Mouse (Mus musculus): ENCODE measurements at regions not wholly inside any gene's neighbourhood (a gene's known extent, or its start where the extent isn't known, plus 50 kb on each side); places are given as distances from the start of the nearest gene placed in this dataset.

- no peak for DNase-seq
- no peak for TF ChIP-seq POLR2A (IDR thresholded peaks at IDR 0.05; ENCODE audit: low read depth, low read length)
- Histone ChIP-seq H3K27me3 (replicated peaks; ENCODE audit: control insufficient read depth, insufficient read depth, low read length) (no peaks in the 10 kb centered on the region), H3K36me3 (ENCODE audit: control insufficient read depth, insufficient read depth, low read length) (no peaks in the 10 kb centered on the region), H3K4me1 (ENCODE audit: control insufficient read depth, insufficient read depth, low read length) (no peaks in the 10 kb centered on the region), H3K4me3 (ENCODE audit: insufficient read depth, low read depth, low read length) (no peak overlapping the region), H3K27ac (ENCODE audit: insufficient read depth, low read depth, low read length) (no peak overlapping the region)
Measured at GRCm38 (mm10) chr16:90571107-90571506, 156.1 kb downstream of the Mis18a start.

- 95% methylated on average over 1 of the region's 1 CpGs for WGBS
- DNase-seq = no peak
- H3K27ac ChIP-seq (ENCODE audit: insufficient read depth, low read depth, low read length) = no peak overlapping the region
- H3K4me3 ChIP-seq (ENCODE audit: insufficient read depth, low read depth, low read length) = no peak overlapping the region
- TF ChIP-seq POLR2A (IDR thresholded peaks at IDR 0.05; ENCODE audit: low read depth, low read length) (no peak), CTCF (conservative IDR thresholded peaks at IDR 0.05; ENCODE audit: insufficient read depth, insufficient read length, low read depth, low read length) (no peak)
- H3K27me3 ChIP-seq (replicated peaks; ENCODE audit: control insufficient read depth, insufficient read depth, low read length) = no peaks in the 10 kb centered on the region
- H3K36me3 ChIP-seq (ENCODE audit: control insufficient read depth, insufficient read depth, low read length) = no peaks in the 10 kb centered on the region
- no peaks in the 10 kb centered on the region for H3K4me1 ChIP-seq (ENCODE audit: control insufficient read depth, insufficient read depth, low read length)
Measured at GRCm38 (mm10) chr16:90569826-90570225, 157.4 kb downstream of the Mis18a start.

GRCm38 (mm10) chr16:90565182-90565581 lies 162.0 kb downstream of the Mis18a start:
- no peaks in the 10 kb centered on the region for H3K4me1 ChIP-seq (ENCODE audit: control insufficient read depth, insufficient read depth, low read length)
- no peak for DNase-seq
- no peaks in the 10 kb centered on the region for H3K36me3 ChIP-seq (ENCODE audit: control insufficient read depth, insufficient read depth, low read length)
- no peak overlapping the region for H3K4me3 ChIP-seq (ENCODE audit: insufficient read depth, low read depth, low read length)
- 63% methylated on average over 2 of the region's 2 CpGs for WGBS
- H3K27me3 ChIP-seq (replicated peaks; ENCODE audit: control insufficient read depth, insufficient read depth, low read length) = no peaks in the 10 kb centered on the region
- no peak overlapping the region for H3K27ac ChIP-seq (ENCODE audit: insufficient read depth, low read depth, low read length)
- TF ChIP-seq CTCF (conservative IDR thresholded peaks at IDR 0.05; ENCODE audit: insufficient read depth, insufficient read length, low read depth, low read length) (no peak), POLR2A (IDR thresholded peaks at IDR 0.05; ENCODE audit: low read depth, low read length) (no peak)

- no peak overlapping the region for H3K27ac ChIP-seq (ENCODE audit: insufficient read depth, low read depth, low read length)
- no peak for TF ChIP-seq POLR2A (IDR thresholded peaks at IDR 0.05; ENCODE audit: low read depth, low read length)
- no peak for TF ChIP-seq CTCF (conservative IDR thresholded peaks at IDR 0.05; ENCODE audit: insufficient read depth, insufficient read length, low read depth, low read length)
- no peaks in the 10 kb centered on the region for H3K36me3 ChIP-seq (ENCODE audit: control insufficient read depth, insufficient read depth, low read length)
- H3K4me1 ChIP-seq (ENCODE audit: control insufficient read depth, insufficient read depth, low read length) = peaks cover 3% of the 10 kb centered on the region; the same call in 1 of the 2 replicates
- WGBS = 93% methylated on average over 7 of the region's 7 CpGs
- no peak overlapping the region for H3K4me3 ChIP-seq (ENCODE audit: insufficient read depth, low read depth, low read length)
- no peak for DNase-seq
- no peaks in the 10 kb centered on the region for H3K27me3 ChIP-seq (replicated peaks; ENCODE audit: control insufficient read depth, insufficient read depth, low read length)
Measured at GRCm38 (mm10) chr16:90553120-90553519, 167.3 kb downstream of the Hunk start.

GRCm38 (mm10) chr16:90551041-90551440 lies 165.2 kb downstream of the Hunk start:
- no peak for DNase-seq
- H3K4me1 ChIP-seq (ENCODE audit: control insufficient read depth, insufficient read depth, low read length) = peaks cover 3% of the 10 kb centered on the region; the same call in 1 of the 2 replicates

GRCm38 (mm10) chr16:90550058-90550795 lies 164.4 kb downstream of the Hunk start:
- Histone ChIP-seq H3K4me1 (ENCODE audit: control insufficient read depth, insufficient read depth, low read length) (peaks cover 3% of the 10 kb centered on the region; the same call in 1 of the 2 replicates), H3K36me3 (ENCODE audit: control insufficient read depth, insufficient read depth, low read length) (no peaks in the 10 kb centered on the region), H3K27me3 (replicated peaks; ENCODE audit: control insufficient read depth, insufficient read depth, low read length) (no peaks in the 10 kb centered on the region), H3K4me3 (ENCODE audit: insufficient read depth, low read depth, low read length) (no peak overlapping the region), H3K27ac (ENCODE audit: insufficient read depth, low read depth, low read length) (no peak overlapping the region)
- DNase-seq = no peak
- no peak for TF ChIP-seq POLR2A (IDR thresholded peaks at IDR 0.05; ENCODE audit: low read depth, low read length)
- no peak for TF ChIP-seq CTCF (conservative IDR thresholded peaks at IDR 0.05; ENCODE audit: insufficient read depth, insufficient read length, low read depth, low read length)
- WGBS = 58% methylated on average over 13 of the region's 13 CpGs

More at GRCm38 (mm10) chr16:90551041-90551440, 165.2 kb downstream of the Hunk start:
- WGBS = 75% methylated on average over 3 of the region's 3 CpGs
- H3K27me3 ChIP-seq (replicated peaks; ENCODE audit: control insufficient read depth, insufficient read depth, low read length) = no peaks in the 10 kb centered on the region
- no peaks in the 10 kb centered on the region for H3K36me3 ChIP-seq (ENCODE audit: control insufficient read depth, insufficient read depth, low read length)
- TF ChIP-seq POLR2A (IDR thresholded peaks at IDR 0.05; ENCODE audit: low read depth, low read length) (no peak), CTCF (conservative IDR thresholded peaks at IDR 0.05; ENCODE audit: insufficient read depth, insufficient read length, low read depth, low read length) (no peak)
- no peak overlapping the region for H3K4me3 ChIP-seq (ENCODE audit: insufficient read depth, low read depth, low read length)
- no peak overlapping the region for H3K27ac ChIP-seq (ENCODE audit: insufficient read depth, low read depth, low read length)
